ENCODE assay signal across 22 mouse cellular contexts in genomic region chr10:80025463-80025862, GRCm38 (mm10). TPM values are rescaled to one million over a fixed set of nuclear protein-coding genes. Genes with fewer than 3 reads are reported as not detected.
A peak's percentile ranks its signal among the peaks of the same experiment; 100 is the strongest.
DNase-seq lines count a peak whose midpoint lies in the region; ATAC-seq and TF ChIP-seq lines count a peak whose summit lies in the region.
"Had no signal": no experiment of that assay in that cellular context is flagged by ENCODE, and none has a peak within 500 bp of the region (broad histone marks: within the 10 kb centered on the region; RNA-seq: fewer than 3 reads in every experiment).

No protein-coding gene starts in this region.

- H3K9me3 ChIP-seq in liver, embryonic 12.5 days (replicated peaks), result no peaks in the 10 kb centered on the region
- no peaks in the 10 kb centered on the region for H3K9me3 ChIP-seq in liver, postnatal 0 days (ENCODE audit: low read length)
- H3K9me3 ChIP-seq in CH12.LX (replicated peaks; ENCODE audit: low read length), result no peaks in the 10 kb centered on the region
- H3K9me3 ChIP-seq: embryonic facial prominence, embryonic 15.5 days; heart, embryonic 12.5 days; hindbrain, embryonic 13.5 days; limb, embryonic 15.5 days had no signal

- TF ChIP-seq RAD21 in CH12.LX (IDR thresholded peaks at IDR 0.05; ENCODE audit: low read depth, low read length), result no peak

- dilution Hi-C loops in CH12.LX (cut with MboI; ENCODE audit: extremely low pct_ligation_motif_present, extremely low pct_unique_long_range_greater_than_20kb, low sequenced_read_pairs), result no loop called here

- no peaks in the 10 kb centered on the region for H3K27me3 ChIP-seq in liver, embryonic 12.5 days (replicated peaks)
- peaks cover under 1% of the 10 kb centered on the region; the same call in 1 of the 2 replicates for H3K27me3 ChIP-seq in liver, postnatal 0 days (ENCODE audit: insufficient read depth, low read length)
- H3K27me3 ChIP-seq in CH12.LX (replicated peaks), result no peaks in the 10 kb centered on the region
- H3K27me3 ChIP-seq: embryonic facial prominence, embryonic 15.5 days; heart, embryonic 12.5 days; limb, embryonic 15.5 days; Patski had no signal

- no peak for TF ChIP-seq CTCF in liver, postnatal 0 days (IDR thresholded peaks at IDR 0.05; ENCODE audit: low read depth)
- no peak for TF ChIP-seq CTCF in CH12.LX (conservative IDR thresholded peaks at IDR 0.05 in 1 of 2, IDR thresholded peaks at IDR 0.05 in 1 of 2; ENCODE audit: low read depth in 2 of 2, low read length in 2 of 2)

- no peak overlapping the region for H3K4me3 ChIP-seq in liver, embryonic 12.5 days
- no peak overlapping the region for H3K4me3 ChIP-seq in liver, postnatal 0 days (ENCODE audit: low read depth, low read length)
- no peak overlapping the region for H3K4me3 ChIP-seq in CH12.LX (replicated peaks in 1 of 3; ENCODE audit: low read depth in 2 of 3, low read length in 2 of 3, poor library complexity in 1 of 3)
- H3K4me3 ChIP-seq in macrophage (ENCODE audit: inconsistent target), result no peak overlapping the region
- H3K4me3 ChIP-seq: embryonic facial prominence, embryonic 15.5 days; heart, embryonic 12.5 days; hindbrain, embryonic 13.5 days; limb, embryonic 15.5 days had no signal

- no peak overlapping the region for H3K4me2 ChIP-seq in liver, embryonic 12.5 days
- H3K4me2 ChIP-seq in liver, postnatal 0 days (ENCODE audit: low read depth, low read length), result no peak overlapping the region
- no peak overlapping the region for H3K4me2 ChIP-seq in CH12.LX (ENCODE audit: insufficient read depth, low read depth, poor library complexity, severe bottlenecking)
- H3K4me2 ChIP-seq: embryonic facial prominence, embryonic 15.5 days; heart, embryonic 12.5 days; hindbrain, embryonic 13.5 days; limb, embryonic 15.5 days; midbrain, embryonic 11.5 days had no signal

- in situ Hi-C loops in CH12.LX (cut with MboI; ENCODE audit: low pct_ligation_motif_present, low pct_unique_long_range_greater_than_20kb, low sequenced_read_pairs), result no loop called here

- WGBS in liver, embryonic 12.5 days (ENCODE audit: insufficient replicate concordance), result 80% methylated on average over 10 of the region's 10 CpGs
- WGBS in liver, postnatal 0 days (ENCODE audit: insufficient replicate concordance), result 75% methylated on average over 10 of the region's 10 CpGs
- 94% methylated on average over 10 of the region's 10 CpGs for WGBS in macrophage (ENCODE audit: missing documents)

- H3K79me2 ChIP-seq in CH12.LX (replicated peaks; ENCODE audit: control insufficient read depth, extremely low read depth, insufficient read depth, poor library complexity, severe bottlenecking) (no peaks in the 10 kb centered on the region), macrophage (ENCODE audit: inconsistent target) (peaks cover 93% of the 10 kb centered on the region)

- H3K9ac ChIP-seq in liver, embryonic 12.5 days, result peak overlapping the region; percentile 2; the same call in 1 of the 2 replicates
- no peak overlapping the region for H3K9ac ChIP-seq in liver, postnatal 0 days (replicated peaks)
- H3K9ac ChIP-seq in CH12.LX (ENCODE audit: insufficient read depth, low read depth), result no peak overlapping the region
- H3K9ac ChIP-seq: embryonic facial prominence, embryonic 15.5 days; heart, embryonic 12.5 days; hindbrain, embryonic 13.5 days; limb, embryonic 15.5 days had no signal

- DNase-seq in liver, postnatal 0 days, result no peak
- peak; percentile 21 for DNase-seq in CD4-positive helper T cell, adult 2 months (ENCODE audit: low read depth, low spot score)
- no peak for DNase-seq in CH12.LX (ENCODE audit: extremely low read depth)
- no peak for DNase-seq in left cerebral cortex, adult 9 months (ENCODE audit: low spot score in 2 of 2)
- DNase-seq: cerebellum, adult 18-20 months; cerebellum, postnatal 10 days; gastrocnemius, postnatal 25 days; heart, adult 18-20 months; heart, postnatal 4 days; kidney, adult 18-20 months; left cerebral cortex, postnatal 4 days had no signal

- peaks cover 55% of the 10 kb centered on the region for H3K4me1 ChIP-seq in liver, embryonic 12.5 days
- H3K4me1 ChIP-seq in liver, postnatal 0 days (ENCODE audit: insufficient read depth), result peaks cover 17% of the 10 kb centered on the region
- H3K4me1 ChIP-seq in CH12.LX (ENCODE audit: control insufficient read depth in 1 of 2, insufficient read depth in 2 of 2), result peaks cover 27 to 43% of the 10 kb centered on the region in 2 experiments
- H3K4me1 ChIP-seq: hindbrain, embryonic 13.5 days had no signal

- no peak for TF ChIP-seq EP300 in liver, postnatal 0 days (IDR thresholded peaks at IDR 0.05; ENCODE audit: low read depth)
- TF ChIP-seq EP300 in CH12.LX (IDR thresholded peaks at IDR 0.05; ENCODE audit: low read length), result no peak

- H3K27ac ChIP-seq in liver, embryonic 12.5 days, result peak overlapping the region; percentile 36; the same call in 1 of the 2 replicates
- H3K27ac ChIP-seq in liver, postnatal 0 days (ENCODE audit: low read depth), result no peak overlapping the region
- peak overlapping the region; percentile 97 for H3K27ac ChIP-seq in CH12.LX (ENCODE audit: insufficient read depth, low read depth)
- H3K27ac ChIP-seq in macrophage, result peak overlapping the region; percentile 79; the same call in 1 of the 2 replicates
- H3K27ac ChIP-seq: embryonic facial prominence, embryonic 15.5 days; hindbrain, embryonic 13.5 days; kidney, postnatal 0 days; limb, embryonic 15.5 days had no signal

- H3K36me3 ChIP-seq in liver, embryonic 12.5 days, result peaks cover 93% of the 10 kb centered on the region
- peaks cover 57% of the 10 kb centered on the region for H3K36me3 ChIP-seq in liver, postnatal 0 days (replicated peaks; ENCODE audit: insufficient read depth, low read length)
- H3K36me3 ChIP-seq in CH12.LX (replicated peaks in 1 of 2; ENCODE audit: control insufficient read depth in 1 of 2, insufficient read depth in 1 of 2, low read length in 1 of 2) (peaks cover 66 to 82% of the 10 kb centered on the region in 2 experiments), macrophage (ENCODE audit: inconsistent target) (peaks cover 95% of the 10 kb centered on the region)
- H3K36me3 ChIP-seq: embryonic facial prominence, embryonic 15.5 days; hindbrain, embryonic 13.5 days; limb, embryonic 15.5 days had no signal

- TF ChIP-seq POLR2A in CH12.LX (IDR thresholded peaks at IDR 0.05; ENCODE audit: low read depth, low read length), result no peak

- ATAC-seq in liver, embryonic 12.5 days, result no peak
- ATAC-seq in liver, postnatal 0 days, result no peak
- ATAC-seq: forebrain, embryonic 14.5 days; midbrain, embryonic 16.5 days; Patski had no signal

RNA-seq across cellular contexts. Expression of gene Arhgap45, which starts 9.0 kb away (rescaled TPM):
- polyA plus RNA-seq in liver, embryonic 12.5 days (2016; fragmentation: Nextera tagmentation; extraction: Ambion mirVana), result 22.3 and 22.8 TPM in 2 replicates
- polyA plus RNA-seq in liver, postnatal 0 days (2015; fragmentation: Nextera tagmentation; extraction: Ambion mirVana), result 12.1 and 14.2 TPM in 2 replicates
- total RNA-seq in CH12.LX (2012; rRNA removed) (23.4 and 25.9 TPM in 2 replicates), CH12.LX (2014; rRNA removed) (10.3 and 11.8 TPM in 2 replicates)
- polyA plus RNA-seq in CH12.LX (2012; ENCODE audit: insufficient read length, low read depth) (20.2 and 21.2 TPM in 2 replicates), macrophage (2018) (56.2 to 124 TPM (median 74.2 TPM) in 3 replicates)
- total RNA-seq in macrophage (2018; cell fraction: chromatin; rRNA removed), result 100 to 1,000 TPM in 23 of 26 experiments, 10 to 100 TPM in 3; 60.1 to 650 (median 256) TPM
- total RNA-seq in macrophage (2018; cell fraction: cytosol; rRNA removed), result 100 to 1,000 TPM in 7 of 26 experiments, 10 to 100 TPM in 19; 38.3 to 135 (median 73.0) TPM
- total RNA-seq in macrophage (2018; cell fraction: nucleus; rRNA removed), result 100 to 1,000 TPM in 19 of 26 experiments, 10 to 100 TPM in 7; 53.9 to 429 (median 152) TPM

RNA-seq across cellular contexts. Expression of gene Polr2e, which starts 14.1 kb away (rescaled TPM):
- 142 and 147 TPM in 2 replicates for polyA plus RNA-seq in liver, embryonic 12.5 days (2016; fragmentation: Nextera tagmentation; extraction: Ambion mirVana)
- 57.0 and 58.3 TPM in 2 replicates for polyA plus RNA-seq in liver, postnatal 0 days (2015; fragmentation: Nextera tagmentation; extraction: Ambion mirVana)
- total RNA-seq in CH12.LX (2012; rRNA removed) (127 and 132 TPM in 2 replicates), CH12.LX (2014; rRNA removed) (98.3 and 105 TPM in 2 replicates)
- polyA plus RNA-seq in CH12.LX (2012; ENCODE audit: insufficient read length, low read depth) (194 and 227 TPM in 2 replicates), macrophage (2018) (51.6 to 65.8 TPM (median 54.3 TPM) in 3 replicates)
- total RNA-seq in macrophage (2018; cell fraction: chromatin; rRNA removed), result 10 to 100 TPM in 15 of 26 experiments, 1 to 10 TPM in 11; 2.7 to 32.6 (median 15.8) TPM
- 10 to 100 TPM; 24.1 to 50.6 (median 34.6) TPM for total RNA-seq in macrophage (2018; cell fraction: cytosol; rRNA removed)
- 10 to 100 TPM in 17 of 26 experiments, 1 to 10 TPM in 9; 5.7 to 31.9 (median 11.6) TPM for total RNA-seq in macrophage (2018; cell fraction: nucleus; rRNA removed)

RNA-seq across cellular contexts. Expression of gene Gpx4, which starts 21.5 kb away (rescaled TPM):
- polyA plus RNA-seq in liver, embryonic 12.5 days (2016; fragmentation: Nextera tagmentation; extraction: Ambion mirVana), result 682 and 685 TPM in 2 replicates
- polyA plus RNA-seq in liver, postnatal 0 days (2015; fragmentation: Nextera tagmentation; extraction: Ambion mirVana), result 537 and 560 TPM in 2 replicates
- total RNA-seq in CH12.LX (2012; rRNA removed) (368 and 459 TPM in 2 replicates), CH12.LX (2014; rRNA removed) (352 and 386 TPM in 2 replicates)
- polyA plus RNA-seq in CH12.LX (2012; ENCODE audit: insufficient read length, low read depth) (332 and 353 TPM in 2 replicates), macrophage (2018) (427 to 512 TPM (median 481 TPM) in 3 replicates)
- total RNA-seq in macrophage (2018; cell fraction: chromatin; rRNA removed), result 100 to 1,000 TPM in 8 of 26 experiments, 10 to 100 TPM in 18; 25.2 to 137 (median 85.2) TPM
- total RNA-seq in macrophage (2018; cell fraction: cytosol; rRNA removed), result 100 to 1,000 TPM; 389 to 647 (median 497) TPM
- 100 to 1,000 TPM in 20 of 26 experiments, 10 to 100 TPM in 6; 53.9 to 194 (median 123) TPM for total RNA-seq in macrophage (2018; cell fraction: nucleus; rRNA removed)

RNA-seq across cellular contexts. Expression of gene Abca7, which starts 29.2 kb away (rescaled TPM):
- 10.5 and 12.1 TPM in 2 replicates for polyA plus RNA-seq in liver, embryonic 12.5 days (2016; fragmentation: Nextera tagmentation; extraction: Ambion mirVana)
- polyA plus RNA-seq in liver, postnatal 0 days (2015; fragmentation: Nextera tagmentation; extraction: Ambion mirVana), result 2.5 and 3.1 TPM in 2 replicates
- total RNA-seq in CH12.LX (2012; rRNA removed), result 6.8 and 7.0 TPM in 2 replicates
- 2.3 TPM in 2 replicates for total RNA-seq in CH12.LX (2014; rRNA removed)
- polyA plus RNA-seq in CH12.LX (2012; ENCODE audit: insufficient read length, low read depth), result 5.4 and 6.1 TPM in 2 replicates
- 10 to 100 TPM; 13.8 to 55.3 (median 40.0) TPM for total RNA-seq in macrophage (2018; cell fraction: chromatin; rRNA removed)
- 1 to 10 TPM; 2.5 to 9.0 (median 5.6) TPM for total RNA-seq in macrophage (2018; cell fraction: cytosol; rRNA removed)
- total RNA-seq in macrophage (2018; cell fraction: nucleus; rRNA removed), result 10 to 100 TPM in 25 of 26 experiments, 1 to 10 TPM in 1; 8.8 to 34.3 (median 23.0) TPM
- polyA plus RNA-seq in macrophage (2018), result 3.3 to 10.6 TPM (median 4.0 TPM) in 3 replicates

RNA-seq across cellular contexts. Expression of gene Cnn2, which starts 37.1 kb away (rescaled TPM):
- polyA plus RNA-seq in liver, embryonic 12.5 days (2016; fragmentation: Nextera tagmentation; extraction: Ambion mirVana), result 68.2 and 75.4 TPM in 2 replicates
- 40.7 and 42.8 TPM in 2 replicates for polyA plus RNA-seq in liver, postnatal 0 days (2015; fragmentation: Nextera tagmentation; extraction: Ambion mirVana)
- total RNA-seq in CH12.LX (2012; rRNA removed) (26.3 and 26.9 TPM in 2 replicates), CH12.LX (2014; rRNA removed) (46.3 and 49.0 TPM in 2 replicates)
- polyA plus RNA-seq in CH12.LX (2012; ENCODE audit: insufficient read length, low read depth) (52.6 and 62.7 TPM in 2 replicates), macrophage (2018) (4.0 to 9.8 TPM (median 4.7 TPM) in 3 replicates)
- total RNA-seq in macrophage (2018; cell fraction: chromatin; rRNA removed), result 10 to 100 TPM in 1 of 26 experiments, 1 to 10 TPM in 15, under 1 TPM in 10; 0.44 to 23.6 (median 1.4) TPM
- 1 to 10 TPM; 2.0 to 8.6 (median 4.4) TPM for total RNA-seq in macrophage (2018; cell fraction: cytosol; rRNA removed)
- 1 to 10 TPM in 24 of 26 experiments, under 1 TPM in 2; 0.29 to 5.9 (median 2.2) TPM for total RNA-seq in macrophage (2018; cell fraction: nucleus; rRNA removed)
